Comparison of ENCODE assay signal across 9 mouse cellular contexts in genomic region chr5:112012505-112013164, GRCm38 (mm10).
DNase-seq lines count a peak whose midpoint lies in the region; ATAC-seq and TF ChIP-seq lines count a peak whose summit lies in the region.
"Had no signal": no experiment of that assay in that cellular context is flagged by ENCODE, and none has a peak within 500 bp of the region (broad histone marks: within the 10 kb centered on the region; RNA-seq: fewer than 3 reads in every experiment).

No protein-coding gene starts in this region.

- no peaks in the 10 kb centered on the region for H3K27me3 ChIP-seq in intestine, embryonic 14.5 days (replicated peaks; ENCODE audit: control insufficient read depth, insufficient read depth, low read length)
- H3K27me3 ChIP-seq in intestine, postnatal 0 days (replicated peaks; ENCODE audit: control insufficient read depth, insufficient read depth, low read length), result no peaks in the 10 kb centered on the region
- no peaks in the 10 kb centered on the region for H3K27me3 ChIP-seq in intestine, embryonic 15.5 days (replicated peaks)

- no peaks in the 10 kb centered on the region; the same call in 1 of the 2 replicates for H3K9me3 ChIP-seq in intestine, embryonic 14.5 days (ENCODE audit: control insufficient read depth, low read length)
- H3K9me3 ChIP-seq in intestine, postnatal 0 days (ENCODE audit: control insufficient read depth), result no peaks in the 10 kb centered on the region
- H3K9me3 ChIP-seq in intestine, embryonic 15.5 days, result no peaks in the 10 kb centered on the region
- H3K9me3 ChIP-seq: lung, embryonic 15.5 days had no signal

- H3K4me1 ChIP-seq in intestine, embryonic 14.5 days (replicated peaks; ENCODE audit: control insufficient read depth, insufficient read depth, low read length), result peaks cover 9% of the 10 kb centered on the region; the same call in 1 of the 2 replicates
- H3K4me1 ChIP-seq in intestine, postnatal 0 days (replicated peaks; ENCODE audit: control insufficient read depth, insufficient read depth, low read length), result no peaks in the 10 kb centered on the region
- H3K4me1 ChIP-seq in intestine, embryonic 15.5 days (replicated peaks), result 0 out of 2 replicates have a peak, but pooled peaks cover 6% of the 10 kb centered on the region
- H3K4me1 ChIP-seq: lung, embryonic 15.5 days had no signal

- no peaks in the 10 kb centered on the region for H3K36me3 ChIP-seq in intestine, embryonic 14.5 days (ENCODE audit: control insufficient read depth, insufficient read depth, low read length)
- no peaks in the 10 kb centered on the region for H3K36me3 ChIP-seq in intestine, postnatal 0 days (ENCODE audit: control insufficient read depth, insufficient read depth)
- H3K36me3 ChIP-seq in intestine, embryonic 15.5 days, result no peaks in the 10 kb centered on the region
- H3K36me3 ChIP-seq: lung, embryonic 15.5 days had no signal

- 10% methylated on average over 9 of the region's 9 CpGs for WGBS in intestine, embryonic 14.5 days
- 13% methylated on average over 9 of the region's 9 CpGs for WGBS in intestine, postnatal 0 days
- 16% methylated on average over 9 of the region's 9 CpGs for WGBS in intestine, embryonic 15.5 days

- no peak for DNase-seq in intestine, embryonic 14.5 days (ENCODE audit: low spot score)
- DNase-seq in adipocyte (ENCODE audit: low spot score), result peak; percentile 27
- DNase-seq in heart, adult 18-20 months, result peak; percentile 57 to 73
- no peak for DNase-seq in right cerebral cortex, postnatal 10 days (ENCODE audit: low spot score in 2 of 2)
- no peak for DNase-seq in layer of hippocampus, postnatal 10 days (ENCODE audit: low spot score in 2 of 2)
- DNase-seq in layer of hippocampus, adult 2 months (ENCODE audit: low spot score in 2 of 2), result no peak

- H3K9ac ChIP-seq in intestine, embryonic 14.5 days (ENCODE audit: low read length), result no peak overlapping the region
- H3K9ac ChIP-seq in intestine, postnatal 0 days (ENCODE audit: low read depth, low read length), result no peak overlapping the region
- no peak overlapping the region for H3K9ac ChIP-seq in intestine, embryonic 15.5 days
- H3K9ac ChIP-seq: lung, embryonic 15.5 days had no signal

- ATAC-seq in intestine, embryonic 14.5 days (replicated peaks; ENCODE audit: low FRiP score, low TSS enrichment, low read depth), result peak; percentile 64; the same call in 1 of the 2 replicates
- ATAC-seq in intestine, postnatal 0 days, result no peak
- ATAC-seq in intestine, embryonic 15.5 days, result peak; percentile 63

- TF ChIP-seq CTCF in intestine, postnatal 0 days (IDR thresholded peaks at IDR 0.05; ENCODE audit: low read depth), result no peak
- TF ChIP-seq CTCF in layer of hippocampus, adult 2 months (conservative IDR thresholded peaks at IDR 0.05), result no peak

- 0 out of 2 replicates have a peak overlapping the region, but pooled peaks have one; percentile 15 for H3K4me2 ChIP-seq in intestine, embryonic 14.5 days (ENCODE audit: low read length)
- H3K4me2 ChIP-seq in intestine, postnatal 0 days (replicated peaks; ENCODE audit: low read depth), result no peak overlapping the region; the same call in 1 of the 2 replicates
- 0 out of 2 replicates have a peak overlapping the region, but pooled peaks have one; percentile 19 for H3K4me2 ChIP-seq in intestine, embryonic 15.5 days (replicated peaks)
- H3K4me2 ChIP-seq: lung, embryonic 15.5 days had no signal

- no peak overlapping the region for H3K4me3 ChIP-seq in intestine, embryonic 14.5 days (ENCODE audit: low read depth, low read length)
- no peak overlapping the region for H3K4me3 ChIP-seq in intestine, postnatal 0 days (ENCODE audit: low read depth, low read length)
- H3K4me3 ChIP-seq in intestine, embryonic 15.5 days (replicated peaks), result no peak overlapping the region
- H3K4me3 ChIP-seq in layer of hippocampus, adult 2 months, result no peak overlapping the region
- H3K4me3 ChIP-seq: lung, embryonic 15.5 days had no signal

- H3K27ac ChIP-seq in intestine, embryonic 14.5 days (ENCODE audit: low read depth), result peak overlapping the region; percentile 70
- H3K27ac ChIP-seq in intestine, postnatal 0 days (ENCODE audit: low read depth, low read length), result no peak overlapping the region
- H3K27ac ChIP-seq in intestine, embryonic 15.5 days, result peak overlapping the region; percentile 58; the same call in 1 of the 2 replicates
- no peak overlapping the region for H3K27ac ChIP-seq in layer of hippocampus, adult 2 months
- H3K27ac ChIP-seq: lung, embryonic 15.5 days had no signal

Comparison
In these comparisons a context has a peak if more than half of its experiments do, and no peak if none do; other contexts are left out.
1. H3K27ac ChIP-seq: peak in intestine, embryonic 14.5 days (single experiment) and intestine, embryonic 15.5 days (single experiment); none in intestine, postnatal 0 days (single experiment) and layer of hippocampus, adult 2 months (single experiment).
2. DNase-seq: peak in adipocyte (single experiment) and heart, adult 18-20 months (2 of 2); none in intestine, embryonic 14.5 days (single experiment), right cerebral cortex, postnatal 10 days (0 of 2), layer of hippocampus, postnatal 10 days (0 of 2) and layer of hippocampus, adult 2 months (0 of 2).